Mouse (Mus musculus): ENCODE measurements around the gene Maml1.
"Not testable (repeated sequence)": the region's sequence is repeated elsewhere in the genome, so short reads cannot be mapped to it uniquely, and the experiment has no call there.

Maml1 gene

DNA sequence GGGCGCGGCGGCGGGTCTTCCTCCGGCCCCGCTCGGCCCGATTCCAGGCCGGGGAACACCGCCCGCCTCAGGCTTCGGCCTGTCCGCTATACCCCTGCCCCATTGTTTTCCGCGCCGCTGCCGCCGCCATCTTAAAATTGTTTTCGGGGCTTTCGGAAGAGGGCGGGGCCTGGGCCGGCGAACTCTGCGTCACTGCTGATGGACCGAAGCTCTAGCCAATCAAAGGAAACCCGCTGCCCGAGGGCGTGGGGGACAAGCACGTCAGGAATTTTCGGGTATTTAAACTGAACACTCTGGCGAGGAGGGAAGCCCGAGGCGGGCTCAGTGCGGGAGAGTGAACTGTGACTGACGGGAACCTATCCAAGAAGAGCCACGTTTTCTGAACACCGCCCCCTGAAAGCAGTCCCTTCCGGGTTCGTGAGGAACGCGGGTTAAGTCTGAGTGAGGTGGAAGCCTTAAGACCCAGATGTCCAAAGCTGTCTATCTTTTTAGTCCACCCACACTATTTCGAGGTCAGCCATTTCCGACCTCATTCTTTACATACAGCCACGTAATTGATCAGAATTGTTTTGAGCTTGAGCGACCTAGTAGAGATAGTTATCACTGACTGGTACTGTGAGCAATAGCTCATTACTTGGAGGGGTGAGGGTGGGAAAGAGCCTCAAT, at the start of gene Maml1:
TSS of gene Maml1 (minus strand) at position 122 of the 666 bp plus-strand sequence.
- DNase-seq, result peak; percentile 93 to 94

DNA sequence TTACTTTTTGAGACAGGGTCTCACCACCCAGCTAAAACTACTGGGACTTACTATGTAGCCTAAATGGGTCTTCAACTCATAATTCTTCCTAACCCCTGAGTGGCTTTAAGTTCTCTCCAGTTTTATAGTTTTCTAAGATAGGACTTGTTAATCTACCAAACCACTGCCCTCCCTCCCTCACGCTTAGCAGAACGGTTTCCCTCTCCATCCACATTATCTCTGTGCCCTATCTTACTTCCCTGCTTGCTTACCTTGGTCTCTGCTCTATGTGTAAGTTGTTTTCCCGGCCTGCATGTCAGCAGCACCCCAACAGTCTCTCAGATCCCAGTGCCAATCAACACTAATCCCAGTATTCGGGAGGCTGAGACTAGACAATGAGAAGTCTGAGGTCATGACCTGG, 44.8 kb upstream of the Maml1 start:
- no peak for DNase-seq

DNA sequence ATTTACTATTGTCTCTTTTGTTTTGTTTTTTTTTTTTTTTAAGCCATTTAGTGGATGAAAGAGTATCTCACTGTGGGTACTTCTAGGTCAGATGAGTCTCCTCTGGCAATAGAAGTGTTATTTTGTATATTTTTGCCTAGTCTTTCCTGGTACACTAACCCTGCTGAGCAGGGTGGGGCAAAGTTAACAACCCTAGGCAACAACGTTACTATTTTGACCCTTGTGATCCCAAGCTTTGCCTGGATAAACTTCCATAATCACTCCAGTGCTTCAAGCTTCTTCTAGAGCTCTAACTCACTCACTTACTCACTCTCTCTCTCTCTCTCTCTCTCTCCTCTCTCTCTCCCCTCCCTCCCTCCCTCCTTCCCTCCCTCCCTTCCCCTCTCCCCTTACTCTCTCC, 44.0 kb upstream of the Maml1 start:
- DNase-seq, result no peak

GRCm38 (mm10) chr11:50333181-50333580, 41.1 kb upstream of the Maml1 start:
- DNase-seq, result no peak

- DNase-seq, result no peak
Observed at GRCm38 (mm10) chr11:50329378-50329777, 37.3 kb upstream of the Maml1 start.

- DNase-seq, result peak in 1 of 2 experiments; percentile 6
Observed at GRCm38 (mm10) chr11:50328075-50328625, 36.0 kb upstream of the Maml1 start.

GRCm38 (mm10) chr11:50326302-50326966, 34.3 kb upstream of the Maml1 start:
- no peak for DNase-seq

GRCm38 (mm10) chr11:50325496-50326301, 33.6 kb upstream of the Maml1 start, which contains the start of gene Canx:
Gene Canx (minus strand): TSS chr11:50325673.
- DNase-seq, result peak; percentile 96

GRCm38 (mm10) chr11:50324751-50325471, 32.8 kb upstream of the Maml1 start:
- no peak for DNase-seq

DNA sequence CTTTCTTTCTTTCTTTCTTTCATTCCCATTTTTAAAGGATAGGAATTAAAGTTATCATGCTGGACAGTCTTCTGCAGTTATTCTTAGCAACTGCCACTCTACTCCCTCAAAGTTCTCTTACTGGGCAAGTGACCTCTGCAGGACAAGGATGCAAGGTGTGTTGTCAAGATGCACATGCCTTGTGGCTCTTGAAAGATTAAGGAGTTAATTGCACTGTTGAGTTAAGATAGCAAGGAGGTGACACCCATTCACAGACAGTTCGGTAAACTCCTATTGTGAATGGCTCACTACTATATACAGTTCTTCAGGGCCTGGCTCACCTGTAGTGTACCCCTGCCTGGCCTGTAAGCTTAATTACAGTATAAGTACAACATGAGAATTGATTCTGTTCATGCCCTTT, 31.7 kb upstream of the Maml1 start:
- no peak for DNase-seq

DNA sequence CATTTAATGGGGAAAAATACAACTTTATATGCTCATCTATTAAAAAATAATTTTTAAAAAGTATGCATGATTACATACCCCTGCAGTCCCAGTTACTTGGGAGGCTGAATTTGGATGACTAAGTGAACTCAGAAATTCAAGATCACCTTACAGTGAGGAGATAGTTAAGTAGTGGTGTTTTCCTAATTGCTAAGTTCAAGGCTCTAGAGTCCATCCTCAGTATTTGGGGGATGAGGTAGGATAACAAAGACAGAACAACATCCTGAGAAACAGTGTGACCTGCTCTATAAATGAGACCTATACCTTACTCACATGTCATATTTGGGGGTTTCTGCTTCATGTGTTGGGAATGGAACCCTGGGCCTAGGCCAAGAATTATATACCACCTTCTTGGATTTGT, 30.2 kb upstream of the Maml1 start:
- DNase-seq, result no peak

GRCm38 (mm10) chr11:50321239-50321638, 29.1 kb upstream of the Maml1 start:
- no peak for DNase-seq

DNA sequence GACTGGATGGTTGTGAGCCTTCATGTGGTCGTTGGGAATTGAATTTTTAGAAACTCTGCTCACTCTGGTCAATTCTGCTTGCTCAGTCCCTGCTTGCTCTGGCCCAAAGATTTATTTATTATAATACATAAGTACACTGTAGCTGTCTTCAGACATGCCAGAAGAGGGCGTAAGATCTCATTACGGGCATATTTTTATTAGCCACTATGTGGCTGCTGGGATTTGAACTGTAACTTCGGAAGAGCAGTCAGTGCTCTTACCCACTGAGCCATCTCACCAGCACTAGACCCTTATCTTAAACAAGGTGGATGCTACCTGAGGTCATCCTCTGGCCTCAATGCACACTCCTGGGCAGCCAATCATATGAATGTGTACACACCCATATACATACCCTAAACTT, 27.2 kb upstream of the Maml1 start:
- not testable (repeated sequence) for DNase-seq

DNA sequence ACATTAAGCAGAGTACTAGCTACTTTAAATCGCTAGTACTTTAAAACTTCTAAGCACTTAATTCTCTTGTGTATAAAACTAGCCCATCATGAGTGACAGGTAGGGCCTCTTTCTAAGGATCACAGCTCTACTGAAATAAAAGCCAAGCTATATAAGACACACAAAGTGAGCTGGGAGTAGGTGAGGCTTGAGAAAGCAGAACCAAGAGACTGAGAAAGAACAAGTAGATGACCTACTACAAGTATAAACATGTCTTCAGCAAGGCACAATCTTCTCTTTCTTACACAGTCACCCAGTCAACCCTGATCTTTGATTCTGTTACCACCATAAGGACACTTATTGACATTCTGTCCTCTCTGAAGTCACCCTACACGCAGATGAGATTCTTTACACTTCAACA, 20.7 kb upstream of the Maml1 start:
- no peak for DNase-seq

DNA sequence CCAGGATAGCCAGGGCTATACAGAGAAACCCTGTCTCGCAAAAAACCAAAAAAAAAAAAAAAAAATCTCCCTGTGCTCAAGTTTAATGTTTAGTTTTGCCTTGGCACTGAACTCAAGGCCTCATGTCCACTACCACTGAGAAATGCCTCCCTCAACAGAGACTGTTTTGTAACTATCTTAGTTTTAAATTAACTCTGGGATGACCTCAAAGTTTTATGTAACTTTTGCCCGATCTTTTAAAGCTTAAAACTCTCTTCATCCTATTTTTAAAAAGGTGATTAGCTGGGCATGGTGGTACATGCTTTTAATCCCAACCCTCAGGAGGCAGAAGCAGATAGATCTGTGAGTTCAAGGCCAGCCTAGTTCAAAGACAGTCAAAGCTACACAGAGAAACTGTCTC, 11.3 kb upstream of the Maml1 start:
- no peak for DNase-seq

GRCm38 (mm10) chr11:50291321-50292165, 568 bp downstream of the Maml1 start:
- DNase-seq, result peak in 1 of 2 experiments; percentile 51

DNA sequence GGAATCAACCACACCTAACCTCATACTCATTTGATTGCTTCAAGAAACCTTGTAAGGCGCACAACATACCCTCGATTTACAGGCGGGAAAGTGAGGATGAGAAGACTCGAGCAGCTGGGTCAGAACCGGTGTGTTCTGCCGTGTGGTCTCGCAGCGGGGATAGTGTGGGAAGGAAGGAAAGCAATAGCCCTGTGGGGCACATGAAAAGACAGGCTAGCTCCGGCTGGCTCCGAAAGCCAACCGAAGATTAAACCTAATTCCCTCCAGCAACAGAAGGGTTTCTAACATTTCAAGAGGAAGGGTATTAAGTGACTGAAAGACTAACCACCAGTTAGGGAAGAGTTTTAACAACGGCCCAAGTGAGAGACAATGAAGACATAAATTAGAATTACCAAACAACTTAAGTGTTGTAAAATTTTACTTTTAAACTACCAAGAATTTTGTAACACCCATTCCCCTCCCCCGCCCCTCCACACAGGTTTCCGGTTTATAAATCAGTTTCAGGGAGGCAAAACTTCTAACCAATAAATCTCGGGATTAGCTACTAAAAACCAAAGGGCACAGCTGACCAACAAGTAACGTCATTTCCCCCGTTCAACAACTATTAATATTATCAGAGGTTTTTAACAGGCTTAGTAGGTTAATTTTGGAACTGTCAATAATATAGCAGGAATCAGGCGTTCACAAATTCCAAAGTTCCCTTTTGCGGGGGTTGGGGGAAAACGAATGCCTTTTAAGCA, 1.5 kb downstream of the Maml1 start:
- no peak for DNase-seq

GRCm38 (mm10) chr11:50286428-50286827, 5.7 kb downstream of the Maml1 start:
- no peak for DNase-seq

DNA sequence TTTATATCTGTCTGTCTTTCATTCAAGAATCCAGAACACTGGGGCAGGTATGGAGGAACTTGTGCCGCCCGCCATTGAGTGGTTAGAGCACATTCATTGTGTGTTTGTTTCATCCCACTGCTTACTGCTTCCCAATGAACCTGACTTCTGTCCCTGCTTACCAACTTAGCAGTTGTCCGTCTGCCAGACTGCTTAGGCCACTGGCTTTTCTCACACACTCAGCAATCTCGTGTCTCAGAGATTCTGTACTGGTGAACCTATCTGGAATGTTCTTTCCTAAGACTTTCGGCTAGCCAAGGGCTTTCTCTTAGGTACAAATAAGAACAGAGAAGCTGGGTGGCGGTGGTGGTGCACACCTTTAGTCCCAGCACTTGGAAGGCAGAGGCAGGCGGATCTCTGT, 6.4 kb downstream of the Maml1 start:
- DNase-seq, result no peak

DNA sequence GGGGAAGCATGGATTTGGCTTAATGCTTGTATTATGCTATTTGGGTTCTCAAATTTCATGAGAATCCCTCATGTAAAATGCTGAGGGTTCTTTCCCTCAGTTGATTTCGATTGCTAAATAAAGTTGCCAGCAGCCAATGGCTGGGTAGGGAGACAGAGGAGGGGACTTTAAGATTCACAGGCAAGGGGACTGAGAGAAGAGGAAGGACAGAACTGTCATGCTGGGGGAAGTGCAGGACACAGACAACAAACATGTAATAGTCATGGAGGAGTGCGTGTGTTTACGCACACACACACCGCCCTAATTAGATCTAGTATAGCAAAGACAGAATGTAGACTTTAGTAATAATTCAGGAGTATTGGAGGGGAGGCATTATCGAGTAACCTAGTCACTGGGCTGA, 6.8 kb downstream of the Maml1 start:
- DNase-seq, result no peak

DNA sequence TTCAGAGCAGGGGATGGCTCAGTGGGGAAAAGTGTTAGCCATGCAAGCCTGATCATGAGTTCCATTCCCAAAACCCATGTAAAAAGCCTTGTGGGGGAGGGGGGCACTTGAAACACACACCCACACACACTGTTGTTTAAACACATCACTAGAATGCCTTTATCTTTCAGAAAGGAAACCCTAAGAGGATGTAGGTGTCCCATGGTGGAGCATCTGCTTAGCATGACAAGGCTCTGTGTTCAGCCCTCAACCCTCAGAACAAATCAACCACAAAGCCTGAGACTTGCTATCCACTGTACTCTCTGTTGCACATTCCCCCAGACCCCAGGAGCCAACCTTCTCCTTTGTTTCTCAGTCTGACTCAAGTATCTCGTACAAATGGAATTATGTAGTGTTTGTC, 12.1 kb downstream of the Maml1 start:
- no peak for DNase-seq
